Mouse (Mus musculus) cerebellum, adult 18-20 months (tissue): Measurements from ENCODE around the gene Sema6b.

Experiments used
- DNase-seq, 2 experiments: peaks; one replicate each; pipeline ENCODE4 v3.0.0; 2021

Sema6b gene

DNA sequence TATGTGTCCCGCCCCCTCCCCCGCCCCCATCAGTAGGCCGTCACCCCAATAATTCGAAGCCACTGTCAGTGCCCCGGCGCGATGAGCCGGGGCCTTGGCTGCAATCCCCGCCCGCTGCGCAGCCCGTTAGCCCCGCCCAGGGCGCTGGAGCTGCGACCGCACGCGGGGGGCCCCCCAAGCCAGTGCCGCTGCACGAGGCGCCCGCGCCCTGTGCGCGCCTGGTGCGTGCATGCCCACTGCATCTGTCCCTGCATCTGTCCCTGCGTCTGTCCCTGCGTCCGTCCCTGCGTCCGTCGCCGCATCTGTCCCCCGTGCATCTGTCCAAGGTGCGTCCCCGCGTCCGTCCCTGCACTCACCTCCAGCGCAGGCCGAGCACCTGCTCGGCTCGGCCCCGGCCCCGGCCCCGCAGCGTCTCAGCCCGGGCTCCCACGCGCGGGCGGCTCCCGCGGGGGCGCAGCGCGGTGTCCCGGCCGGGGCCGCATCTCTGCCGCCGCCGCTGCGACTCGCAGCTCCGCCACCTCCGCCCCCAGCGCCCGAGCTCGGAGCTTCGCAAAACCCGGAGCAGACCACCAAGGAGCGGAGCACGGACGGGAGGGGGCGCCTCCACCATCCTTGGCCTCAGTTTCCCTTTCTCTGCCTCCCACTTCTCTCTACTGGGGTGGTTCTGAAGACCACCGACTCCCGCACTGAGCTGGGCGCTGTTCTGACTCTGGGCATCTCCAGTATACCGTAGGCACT is at the start of gene Sema6b:
Sema6b (minus strand) TSS at position 486 of the 738 bp plus-strand sequence.
- DNase-seq, result peak in 1 of 2 experiments; percentile 80

DNA sequence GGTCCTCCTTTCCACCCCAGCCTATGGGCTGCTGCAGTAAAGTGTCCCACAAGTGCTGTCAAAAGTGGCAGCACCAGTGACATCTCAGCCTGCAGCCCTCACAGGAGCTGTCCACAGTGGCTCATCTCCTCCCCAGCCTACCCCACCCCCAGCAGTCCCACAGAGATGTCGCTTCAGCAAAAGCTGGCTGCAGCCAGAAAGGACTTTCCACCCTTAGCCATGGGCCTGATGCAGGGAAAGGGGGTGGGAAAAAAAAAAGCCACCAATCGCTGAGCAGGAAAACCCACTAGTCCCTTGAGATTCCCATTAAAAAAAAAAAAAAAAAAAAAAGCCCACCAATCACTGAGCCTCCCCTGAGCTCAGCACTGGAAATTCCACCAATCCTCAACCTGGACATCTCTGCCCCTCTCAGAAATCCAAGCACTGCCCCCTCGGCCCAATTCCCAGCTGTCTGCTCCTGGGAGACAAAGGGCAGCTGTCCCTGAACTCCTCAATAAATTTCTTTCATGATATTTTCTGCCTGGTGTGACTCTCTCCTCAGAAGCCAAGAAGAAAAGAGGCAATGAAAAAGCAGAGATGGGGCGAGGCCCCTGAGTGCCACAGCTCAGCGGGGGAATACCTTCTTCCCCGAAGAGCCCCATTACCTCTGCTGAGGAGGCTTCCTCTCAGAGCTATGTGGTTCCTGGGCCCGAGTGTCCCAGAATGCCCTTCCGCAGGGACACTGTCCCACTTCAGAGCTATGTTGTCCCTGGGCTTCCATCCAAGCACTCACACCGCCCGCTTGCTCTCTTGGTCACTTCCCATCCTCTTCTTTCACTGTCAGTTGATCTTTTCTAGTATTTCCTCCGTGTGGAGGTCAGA is 45.4 kb upstream of the Sema6b start:
- DNase-seq, result peak in 1 of 2 experiments; percentile 27

DNA sequence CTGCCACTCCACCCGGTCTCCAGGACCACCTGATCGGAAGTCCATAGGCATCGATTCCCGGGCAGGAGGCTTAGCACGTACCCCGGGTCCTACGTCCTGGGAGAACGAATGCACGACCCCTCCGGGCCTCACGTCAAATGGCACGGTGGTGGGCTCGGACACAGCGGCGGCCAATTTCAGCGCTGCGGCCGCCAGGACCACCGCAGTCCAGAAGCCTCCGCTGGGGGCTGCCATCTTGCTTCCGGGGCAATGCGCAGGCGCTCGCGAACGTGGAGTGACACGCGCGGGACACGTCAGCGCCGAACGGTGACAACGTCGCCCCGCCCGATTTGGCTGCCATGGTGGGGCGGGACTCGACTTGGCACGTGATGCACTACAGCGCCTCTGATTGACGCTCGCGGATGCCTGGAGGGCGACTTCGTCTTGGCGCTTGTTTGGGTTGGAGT is 43.5 kb upstream of the Sema6b start, which contains the start of gene Mydgf:
Mydgf (minus strand) TSS at position 263 of the 446 bp plus-strand sequence.
- DNase-seq, result peak; percentile 96

DNA sequence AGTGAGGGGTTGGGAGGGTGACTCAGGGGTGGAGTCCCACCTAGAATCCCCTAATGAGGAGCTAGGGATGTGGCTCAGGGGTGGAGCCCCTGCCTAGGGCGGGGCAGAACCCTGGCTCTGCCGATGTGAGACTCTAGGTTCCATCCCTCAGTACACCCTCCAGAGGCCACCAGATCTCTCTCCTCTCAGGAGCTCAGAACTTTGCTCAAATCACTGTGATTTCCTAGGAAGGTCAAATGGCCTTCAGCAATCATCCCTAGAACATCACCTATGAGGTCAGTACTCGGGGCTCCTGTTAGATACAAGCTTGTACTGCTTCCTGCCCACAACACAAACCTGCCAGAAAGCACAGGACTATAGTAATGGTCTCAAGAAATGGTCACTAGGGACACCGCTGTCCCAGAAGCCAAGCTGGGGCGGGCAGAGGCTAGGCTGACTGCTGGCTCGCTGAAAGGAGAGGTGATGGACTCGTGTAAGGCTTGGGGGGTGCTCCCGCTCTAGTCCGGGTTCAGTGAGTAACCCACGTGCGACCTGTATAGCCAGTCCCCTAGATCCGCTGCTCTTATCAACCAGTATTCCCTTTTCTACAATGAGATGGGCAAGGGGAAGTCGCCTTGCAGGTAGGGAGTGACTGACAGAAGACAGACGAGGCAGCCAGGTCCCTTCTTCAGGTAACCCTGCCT is 43.0 kb upstream of the Sema6b start:
- no peak for DNase-seq

DNA sequence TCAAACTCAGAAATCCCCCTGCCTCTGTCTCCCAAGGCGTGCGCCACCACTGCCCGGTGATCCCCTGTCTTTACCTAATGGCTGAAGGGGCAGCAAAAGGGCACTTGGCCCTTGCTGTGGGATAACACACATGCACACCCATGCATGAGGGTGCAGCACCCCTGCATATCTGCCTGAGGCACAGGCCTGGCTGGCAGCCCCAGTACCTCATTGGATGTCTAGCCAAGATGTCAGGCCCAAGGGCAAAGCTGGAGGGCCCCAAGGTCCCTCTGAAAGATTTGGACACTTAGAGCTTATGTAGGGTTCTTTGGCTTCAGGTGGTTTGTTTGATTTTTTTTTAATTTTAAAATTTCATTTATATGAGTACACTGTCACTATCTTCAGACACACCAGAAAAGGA is 35.3 kb upstream of the Sema6b start:
- no peak for DNase-seq

DNA sequence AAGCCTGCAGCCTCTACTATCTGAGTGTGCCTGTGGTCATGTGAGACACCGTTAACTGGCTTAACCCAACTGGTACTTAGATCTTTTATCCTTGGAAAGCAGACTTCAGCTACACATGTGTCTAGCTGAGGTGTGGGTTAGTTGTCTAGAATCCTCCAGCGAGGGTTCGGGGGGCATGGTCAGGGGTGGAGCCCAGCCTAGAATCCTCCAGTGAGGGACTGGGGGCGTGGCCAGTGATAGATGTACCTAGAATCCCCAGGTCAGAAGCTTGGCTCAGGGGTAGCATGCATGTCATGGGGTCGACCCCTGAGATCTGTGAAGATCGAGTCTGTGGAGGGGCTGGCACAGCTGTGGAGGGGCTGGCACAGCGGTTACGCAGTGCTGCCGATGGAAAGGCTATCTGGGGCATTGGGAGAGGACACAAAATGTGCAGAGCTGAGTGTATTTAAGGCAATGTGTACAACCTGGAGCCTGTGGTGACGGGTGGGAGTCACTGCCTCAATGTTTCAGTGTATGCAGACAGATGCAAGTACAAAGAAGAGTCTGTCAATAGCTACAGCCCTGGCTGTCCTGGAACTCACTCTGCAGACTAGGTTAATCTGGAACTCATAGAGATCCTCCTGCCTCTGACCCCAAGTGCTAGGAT is 33.4 kb upstream of the Sema6b start:
- DNase-seq, result no peak

DNA sequence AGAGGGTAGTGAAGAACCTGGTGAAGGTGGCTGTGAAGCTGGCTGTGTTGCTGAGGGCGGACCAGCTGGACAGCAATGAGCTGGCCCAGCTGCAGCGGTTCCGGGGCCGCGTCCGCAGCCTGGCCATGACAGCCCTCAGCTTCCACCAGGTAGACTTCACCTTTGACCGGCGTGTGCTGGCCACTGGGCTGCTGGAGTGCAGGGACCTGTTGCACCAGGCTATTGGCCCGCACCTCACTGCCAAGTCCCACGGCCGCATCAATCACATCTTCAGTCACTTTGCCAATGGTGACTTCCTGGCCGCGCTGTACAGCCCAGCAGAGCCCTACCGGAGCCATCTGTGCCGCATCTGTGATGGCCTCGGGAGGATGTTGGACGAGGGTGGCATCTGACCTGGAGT is 31.7 kb upstream of the Sema6b start:
- DNase-seq, result no peak

DNA sequence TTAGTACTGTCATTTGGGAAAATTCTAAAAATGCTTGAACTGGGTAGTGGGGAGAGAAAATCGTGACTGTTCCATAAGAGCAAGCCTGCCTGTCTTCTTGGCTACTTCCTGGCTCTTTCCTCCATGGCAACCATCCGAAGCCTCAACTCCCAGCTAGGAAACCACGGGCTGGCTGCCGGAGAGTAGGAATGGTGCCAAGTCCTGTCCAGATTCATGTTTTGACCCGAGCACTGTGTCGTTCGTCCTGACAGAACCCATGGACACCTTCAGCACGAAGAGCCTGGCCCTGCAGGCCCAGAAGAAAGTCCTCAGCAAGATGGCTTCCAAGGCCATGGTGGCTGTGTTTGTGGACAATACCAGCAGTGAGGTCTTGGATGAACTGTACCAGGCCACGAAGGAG is 31.3 kb upstream of the Sema6b start:
- no peak for DNase-seq

DNA sequence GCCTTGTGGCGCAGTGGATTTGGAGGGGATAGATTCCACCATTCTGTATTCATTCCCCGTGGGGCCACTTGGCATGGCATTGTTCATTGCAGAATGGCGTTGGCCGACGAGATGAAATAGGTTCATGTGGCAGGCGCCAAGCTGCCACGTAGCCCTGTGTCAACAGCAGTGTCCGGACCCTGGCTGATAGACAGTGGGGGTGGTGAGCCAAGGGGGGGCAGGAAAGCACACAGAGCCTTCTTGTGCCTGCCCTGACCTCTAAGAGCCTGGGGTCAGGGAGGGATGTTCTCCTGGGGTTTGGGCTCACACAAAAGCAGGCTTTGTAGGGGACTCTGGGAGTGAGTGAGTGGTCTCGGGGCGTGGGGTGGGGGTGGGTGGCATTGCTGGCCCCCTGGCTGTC is 30.5 kb upstream of the Sema6b start:
- DNase-seq, result no peak

DNA sequence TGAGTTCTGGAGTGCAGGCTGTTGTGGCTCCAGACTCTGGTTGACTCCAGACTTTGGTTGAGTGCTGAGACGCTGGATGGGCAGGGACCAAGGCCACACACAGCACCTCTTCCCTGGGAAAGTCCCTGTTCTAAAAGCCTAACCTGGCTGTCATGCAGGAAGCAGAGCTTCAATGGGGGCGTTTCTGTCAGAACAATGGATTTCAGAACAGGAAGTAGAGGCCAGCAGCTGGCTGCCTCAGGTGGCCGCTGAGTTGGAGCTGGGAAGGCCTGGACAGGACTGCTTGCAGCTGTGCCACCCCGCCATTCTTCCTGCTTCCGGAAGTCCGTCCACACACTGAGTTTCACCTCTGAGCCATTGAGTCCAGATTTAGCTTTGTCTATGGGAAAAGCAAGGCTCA is 29.7 kb upstream of the Sema6b start:
- no peak for DNase-seq

DNA sequence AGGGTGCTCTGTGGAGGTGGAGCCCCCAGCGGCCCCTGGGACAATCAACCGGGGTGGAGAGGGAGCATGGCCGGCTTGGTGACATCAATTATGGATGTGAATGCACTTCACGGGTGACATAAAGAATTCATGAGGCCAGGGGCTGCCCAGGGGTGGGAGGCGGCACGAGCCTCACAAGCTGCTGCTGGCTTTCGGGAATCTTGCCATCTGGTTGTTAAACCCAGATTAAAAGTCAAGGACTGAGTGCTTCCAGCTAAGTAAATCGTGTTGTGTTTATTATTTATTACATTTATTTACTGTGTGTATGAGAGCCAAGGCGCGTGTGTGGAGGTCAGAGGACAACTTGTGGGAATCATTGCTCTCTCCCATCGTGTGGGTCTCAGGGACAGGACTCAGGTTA is 25.5 kb upstream of the Sema6b start:
- DNase-seq, result no peak

DNA sequence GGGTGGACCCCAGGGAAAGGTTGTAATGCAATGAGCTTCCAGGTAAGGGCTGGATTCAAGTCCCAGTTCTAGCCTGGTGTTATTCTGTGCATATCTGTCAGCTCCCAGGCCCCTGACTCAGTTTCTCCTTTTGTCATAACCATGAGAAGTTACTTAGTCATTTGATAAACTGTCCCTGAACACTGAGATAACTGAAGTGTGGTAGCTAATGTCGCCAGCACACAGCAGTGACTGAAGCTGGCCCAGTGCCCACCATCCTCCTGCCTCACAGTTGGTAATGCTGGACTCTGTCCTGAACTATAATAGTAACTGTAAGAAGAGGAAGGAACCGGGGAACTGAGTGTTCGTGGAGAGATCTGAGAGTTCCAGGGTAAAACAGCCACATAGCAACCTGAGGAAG is 24.4 kb upstream of the Sema6b start:
- DNase-seq, result no peak

DNA sequence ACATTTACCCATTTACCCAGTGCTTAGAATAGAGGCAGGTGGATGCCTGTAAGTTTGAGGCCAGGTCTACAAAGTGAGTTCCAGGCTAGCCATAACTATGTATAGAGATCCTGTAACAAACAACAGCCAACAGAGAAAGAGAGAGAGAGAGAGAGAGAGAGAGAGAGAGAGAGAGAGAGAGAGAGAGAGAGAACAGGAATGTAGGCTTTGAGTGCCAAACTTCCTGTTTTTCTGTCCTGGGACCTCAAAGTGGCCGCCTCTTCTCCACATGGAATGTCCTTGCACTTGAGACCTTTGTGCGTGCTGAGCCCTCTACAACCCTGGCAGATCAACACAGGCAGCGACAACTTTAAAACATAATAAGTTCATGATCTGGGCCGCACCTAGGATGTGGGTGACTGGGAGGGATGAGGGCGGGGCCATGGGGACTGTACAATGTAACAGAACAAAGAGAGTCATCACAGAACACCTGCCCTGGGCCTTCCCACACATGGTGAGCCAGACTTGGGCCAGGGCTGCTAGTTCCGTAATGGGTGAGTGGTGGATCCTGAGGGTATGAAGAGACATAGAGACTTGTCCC is 23.5 kb upstream of the Sema6b start:
- no peak for DNase-seq

DNA sequence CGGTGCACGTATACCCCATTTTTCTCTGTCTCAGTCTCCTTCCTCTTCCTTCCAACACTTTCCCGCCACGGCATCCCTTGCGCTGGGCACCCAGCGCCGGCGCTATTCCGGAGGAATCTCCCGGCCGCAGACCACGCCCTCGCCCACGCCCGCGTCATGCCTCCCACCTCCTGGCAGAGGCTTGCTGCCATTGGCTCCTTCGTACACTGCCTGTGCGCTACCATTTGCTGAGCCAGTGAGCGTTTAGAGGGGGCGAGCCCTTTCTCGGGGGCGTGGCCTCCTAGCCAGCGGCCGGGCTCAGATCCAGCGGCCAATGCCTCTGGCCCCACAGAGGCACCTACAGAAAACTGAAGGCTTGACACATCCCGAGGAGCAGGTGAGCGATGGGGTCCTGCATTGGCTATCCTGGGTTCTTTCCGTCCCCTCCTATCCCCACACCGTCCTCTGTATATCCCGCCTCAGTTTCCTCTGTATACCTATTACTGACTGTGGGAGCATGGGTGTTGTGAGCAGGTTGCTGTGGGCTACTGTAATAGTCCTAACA is 22.2 kb upstream of the Sema6b start, which contains the start of gene Tnfaip8l1:
Tnfaip8l1 (plus strand) TSS at position 247 of the 544 bp plus-strand sequence.
- peak; percentile 93 to 97 for DNase-seq

DNA sequence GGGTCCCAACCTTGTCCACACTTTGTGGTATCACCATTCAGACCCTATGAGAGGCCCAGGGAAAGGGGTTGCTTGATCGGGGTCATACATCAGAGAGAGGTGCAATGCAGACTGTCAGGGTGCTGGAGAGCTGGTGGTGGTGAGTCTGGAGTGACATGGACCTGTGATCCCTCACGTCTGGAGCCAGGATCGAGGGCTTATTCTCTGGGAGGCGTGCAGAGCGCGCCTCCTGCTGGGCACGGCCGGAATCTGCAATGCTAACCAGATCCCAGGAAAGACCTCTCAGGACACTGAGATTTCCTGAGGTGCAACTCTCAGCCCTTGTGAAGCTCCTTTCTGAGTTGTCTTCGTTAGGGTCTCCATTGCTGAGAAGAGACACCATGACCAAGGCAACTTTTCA is 19.6 kb upstream of the Sema6b start:
- peak; percentile 41 to 66 for DNase-seq

DNA sequence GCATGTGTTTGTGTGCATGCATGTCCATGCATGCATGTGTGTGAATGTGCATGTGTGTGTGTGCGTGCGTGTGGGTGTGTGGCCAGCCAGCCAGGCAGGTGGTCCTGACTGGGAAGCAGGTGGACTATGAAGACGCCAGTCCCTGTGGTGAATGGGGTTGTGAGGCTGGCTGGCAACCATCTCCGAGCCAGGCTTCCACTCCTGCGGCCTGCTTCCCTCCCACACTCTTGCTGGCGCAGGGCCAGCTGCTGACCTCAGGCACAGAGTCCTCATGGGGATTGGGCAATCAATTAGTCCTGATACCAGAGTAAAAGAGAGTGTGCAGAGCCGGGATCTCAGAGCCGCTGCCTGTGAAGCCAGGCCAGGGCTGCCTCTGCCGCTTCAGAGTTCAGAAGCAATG is 13.5 kb upstream of the Sema6b start:
- no peak for DNase-seq

DNA sequence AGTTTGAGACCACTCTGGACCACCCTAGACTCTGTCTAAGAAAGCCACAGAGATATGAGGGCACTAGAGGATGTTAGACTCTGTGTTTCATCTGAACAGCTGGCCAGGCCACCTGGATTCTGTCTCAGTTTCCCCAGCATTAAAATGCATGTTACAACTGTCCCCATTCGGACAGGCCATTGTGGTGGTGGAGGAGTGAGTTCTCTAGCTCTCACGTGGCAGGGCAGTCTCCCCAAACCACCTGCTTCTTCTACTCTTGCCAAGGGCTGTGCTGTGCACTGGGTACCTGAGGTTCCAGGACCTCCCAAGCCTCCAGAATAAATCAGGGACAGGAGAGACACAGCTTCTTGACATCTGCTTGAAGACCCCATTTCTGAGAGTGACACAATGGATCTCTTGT is 9.8 kb upstream of the Sema6b start:
- DNase-seq, result no peak

DNA sequence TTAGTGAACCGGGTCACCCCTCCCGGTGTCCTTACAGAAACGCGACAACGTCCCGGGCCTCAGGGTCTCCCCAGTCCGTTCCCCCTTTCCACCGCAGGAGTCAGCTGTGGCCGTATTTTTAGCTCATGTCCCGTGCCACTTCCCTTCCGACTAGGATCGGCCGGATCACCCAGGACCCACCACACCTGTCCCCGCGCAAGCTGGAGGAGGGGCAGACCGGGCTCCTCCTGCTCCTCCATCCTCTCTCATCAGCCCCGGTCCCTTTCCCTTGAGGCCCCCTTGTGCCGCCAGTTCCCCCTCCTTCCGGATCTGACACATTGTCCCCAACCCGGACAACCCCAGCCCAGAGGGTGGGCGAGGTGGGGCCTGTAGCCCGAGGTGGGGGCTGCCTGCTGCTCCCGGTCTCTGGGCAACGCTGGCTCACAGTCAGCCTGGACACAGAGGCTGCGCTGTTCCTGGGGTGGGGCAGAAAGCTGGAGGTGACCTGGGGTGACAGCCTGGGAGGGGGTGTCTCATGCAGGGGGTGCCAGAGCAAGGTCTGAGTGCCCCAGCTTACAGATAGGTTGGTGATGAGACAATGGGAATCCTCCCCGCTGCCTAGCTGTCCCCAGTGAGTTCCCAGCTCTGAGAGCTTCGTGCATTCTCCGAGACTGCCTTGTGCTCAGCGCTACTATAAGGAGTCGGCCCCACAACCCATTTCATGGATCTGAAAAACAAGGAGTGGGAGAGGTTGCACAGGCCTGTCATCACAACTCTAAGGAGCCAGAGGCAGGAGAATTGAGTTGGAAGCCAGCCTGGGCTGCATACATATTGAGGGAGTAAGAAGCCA is 8.9 kb upstream of the Sema6b start:
- no peak for DNase-seq

DNA sequence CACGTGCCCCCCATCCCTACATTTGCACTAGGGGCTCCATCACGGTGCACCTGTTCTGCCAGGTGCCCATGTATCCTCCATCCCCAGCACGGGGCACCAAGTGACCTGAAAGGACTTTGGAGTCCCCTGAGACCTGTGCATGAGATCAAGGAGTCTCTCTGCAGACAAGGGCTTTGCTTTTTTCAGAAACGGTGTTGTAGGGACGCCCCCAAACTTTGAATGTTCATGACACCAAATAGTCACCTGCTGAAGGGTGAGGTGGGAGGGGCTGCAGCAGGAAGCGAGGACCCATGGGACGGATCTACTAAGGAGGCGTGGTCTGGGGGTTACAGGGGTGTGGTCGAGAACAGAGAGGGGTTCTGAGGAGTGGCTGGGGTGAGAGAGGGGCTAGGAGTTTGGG is 8.1 kb upstream of the Sema6b start:
- no peak for DNase-seq

DNA sequence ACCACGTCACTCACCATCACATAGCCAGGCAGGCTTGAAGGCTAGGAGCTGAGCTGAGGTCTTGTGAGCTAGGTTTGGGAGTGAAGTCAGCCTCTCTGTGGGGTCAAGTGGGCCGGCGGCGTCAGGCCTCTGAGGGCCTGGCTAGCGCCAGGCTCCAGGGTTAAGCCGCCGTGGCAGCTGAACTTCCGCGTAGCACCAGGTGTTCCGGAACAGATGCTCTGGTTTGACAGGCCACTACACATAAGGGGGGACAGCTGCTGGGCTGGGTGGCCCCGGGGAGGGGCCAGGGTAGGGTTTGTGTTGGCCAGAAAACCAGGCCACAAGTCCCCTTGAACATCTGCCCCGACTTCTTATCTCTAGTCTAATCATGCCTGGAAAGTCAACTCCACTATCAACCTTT is 7.3 kb upstream of the Sema6b start:
- DNase-seq, result no peak

DNA sequence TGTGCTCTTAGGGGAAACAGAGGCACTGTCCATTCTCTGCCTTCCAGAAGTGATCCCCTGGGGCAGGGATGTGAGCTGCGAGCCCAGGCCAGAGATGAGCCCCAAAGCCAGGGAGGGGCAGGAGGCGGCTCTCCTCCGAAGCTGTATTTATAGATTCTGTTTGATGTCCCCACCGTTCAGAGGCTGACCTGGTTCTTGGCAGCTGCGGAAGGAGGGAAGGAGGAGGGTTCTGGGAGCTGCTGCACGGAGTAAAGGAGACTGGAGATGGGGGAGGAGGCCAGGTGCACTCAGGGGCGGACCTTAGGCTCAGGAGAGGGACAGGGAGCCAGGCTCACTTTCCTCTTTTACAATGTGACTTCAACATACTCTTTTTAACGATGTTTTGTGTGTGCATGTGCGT is 6.0 kb upstream of the Sema6b start:
- no peak for DNase-seq
